Mouse (Mus musculus) retina, postnatal 7 days (tissue): ENCODE measurements at regions not wholly inside any gene's neighbourhood (a gene's known extent, or its start where the extent isn't known, plus 50 kb on each side); places are given as distances from the start of the nearest gene placed in this dataset.

Experiments used
- DNase-seq: peaks from one replicate; pipeline ENCODE4 v3.0.0-alpha.2; 2012; ENCODE audit warnings: low read depth, low spot score

DNA sequence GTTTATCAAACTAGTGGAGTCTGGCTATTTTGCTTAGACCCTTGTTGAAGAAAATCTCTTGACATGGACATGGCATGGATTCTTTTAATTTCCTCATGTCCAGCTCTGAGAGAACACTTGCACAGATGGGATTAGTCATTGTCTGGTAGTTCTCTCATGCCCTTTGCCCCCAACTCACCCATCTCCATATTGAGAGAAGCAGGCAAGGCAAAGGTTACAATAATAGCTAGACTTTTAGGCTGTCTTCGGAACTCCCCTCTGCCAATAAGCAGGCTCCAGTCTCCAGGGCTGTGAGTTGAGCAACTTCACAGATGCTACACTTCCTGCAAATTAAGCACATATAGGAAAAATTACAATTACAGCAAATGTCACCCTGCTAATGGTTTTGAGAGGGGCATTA lies 558.0 kb upstream of the Alcam start:
- no peak for DNase-seq

DNA sequence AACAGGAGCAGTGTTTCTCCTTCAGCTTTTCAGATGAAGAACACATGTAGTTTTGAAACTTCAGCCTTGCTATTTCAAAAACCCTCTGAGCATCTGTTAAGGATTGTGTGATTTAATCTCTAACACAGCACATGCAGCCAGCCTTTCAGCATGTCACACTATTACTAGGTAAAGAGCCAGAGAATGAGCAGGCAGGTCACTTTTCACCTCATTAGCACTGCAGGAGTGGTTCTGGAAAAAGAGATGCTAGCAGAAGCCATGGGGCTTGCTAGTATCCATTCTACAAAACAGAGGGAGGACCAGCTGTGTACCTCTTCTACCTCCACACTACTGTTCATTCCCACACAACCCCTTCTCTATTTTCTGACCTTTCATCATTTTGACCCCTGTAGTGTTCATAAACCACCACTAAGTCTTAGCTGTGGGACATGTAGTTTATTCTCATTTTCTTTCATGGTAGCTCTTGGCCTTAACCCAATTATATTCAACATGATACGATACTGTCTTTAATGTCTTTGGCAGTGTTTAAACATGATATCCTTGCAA lies 535.1 kb upstream of the Alcam start:
- no peak for DNase-seq

DNA sequence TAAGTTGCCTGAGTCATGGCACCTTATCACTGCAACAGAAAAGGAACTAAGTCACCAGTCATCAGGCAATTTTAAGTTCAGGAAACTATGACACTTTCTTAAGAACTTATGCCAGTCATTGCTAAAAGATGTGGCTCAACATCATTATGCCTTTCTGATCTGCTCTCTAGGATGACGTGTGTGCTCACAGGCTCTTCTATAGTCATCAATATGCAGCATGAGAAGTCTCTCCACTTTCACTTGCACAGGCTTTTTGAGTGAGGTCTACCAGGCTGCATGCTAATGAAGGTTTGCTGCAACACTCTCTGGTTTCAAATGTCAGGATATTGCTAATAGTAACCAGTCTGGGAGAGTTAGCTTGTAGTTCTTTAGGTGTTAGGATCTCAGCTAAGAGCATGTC lies 530.5 kb upstream of the Alcam start:
- no peak for DNase-seq

- no peak for DNase-seq
These were observed 527.1 kb upstream of the Alcam start for GRCm38 (mm10) chr16:52980995-52981394.

DNA sequence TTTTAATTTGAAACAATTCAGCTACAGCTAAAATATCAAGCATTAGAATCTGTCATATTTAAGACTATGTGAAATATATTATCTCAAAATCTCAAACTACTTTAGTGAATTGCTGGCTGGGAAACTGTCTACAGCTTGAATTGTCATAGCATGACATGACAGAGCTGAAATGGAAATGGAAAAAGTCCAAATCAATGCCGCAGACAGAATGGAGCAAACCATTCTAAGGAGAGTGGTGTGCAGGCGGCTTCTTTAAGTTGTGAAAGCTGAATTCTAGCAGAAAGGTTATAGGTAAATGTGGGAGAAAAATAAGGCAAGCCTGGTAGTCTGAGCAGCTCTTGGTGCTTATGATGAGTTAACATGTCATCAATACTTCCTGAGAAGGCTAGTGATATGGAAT lies 518.9 kb upstream of the Alcam start:
- no peak for DNase-seq

DNA sequence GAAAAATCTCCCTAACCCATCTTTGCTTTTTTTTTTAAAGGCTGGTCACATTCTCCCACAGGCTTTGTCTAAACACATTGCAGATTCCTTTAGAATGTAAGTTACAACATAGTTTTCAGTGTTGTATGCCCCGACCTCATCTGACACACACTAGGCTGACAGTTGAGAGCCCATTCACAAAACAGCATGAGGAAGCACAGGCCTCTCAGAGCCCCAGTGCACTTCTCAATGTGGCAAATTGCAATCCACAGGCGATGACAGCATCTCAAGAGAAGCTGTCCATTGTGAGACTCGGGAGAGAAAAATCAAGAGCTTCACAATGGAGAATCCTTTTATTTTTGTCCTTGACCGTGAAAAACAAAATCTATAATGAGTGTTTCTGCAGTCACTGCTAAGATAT lies 493.8 kb upstream of the Alcam start:
- DNase-seq, result no peak

GRCm38 (mm10) chr16:52934749-52935148 lies 480.9 kb upstream of the Alcam start:
- DNase-seq, result no peak

DNA sequence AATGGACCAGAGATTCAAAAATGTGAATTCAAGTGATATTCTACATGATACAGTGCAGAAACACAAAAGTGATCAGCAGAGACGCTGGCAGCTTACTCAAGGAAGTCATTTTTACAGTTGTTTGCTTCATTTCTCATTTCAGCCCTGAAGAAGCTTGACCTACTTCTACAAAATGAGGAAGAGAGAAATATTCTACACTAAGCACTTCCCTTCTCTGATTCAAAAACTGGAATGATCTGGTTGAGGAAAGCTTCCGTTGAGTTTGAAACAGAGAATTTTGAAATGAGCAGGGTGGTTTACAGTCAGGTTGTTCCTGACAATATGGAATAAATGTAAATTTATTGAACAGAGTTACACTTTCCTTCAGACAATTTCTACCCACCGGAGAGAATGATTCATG lies 478.1 kb upstream of the Alcam start:
- DNase-seq, result no peak

- DNase-seq, result no peak
These were observed 438.8 kb upstream of the Alcam start for GRCm38 (mm10) chr16:52892467-52893255.

GRCm38 (mm10) chr16:52879463-52880114 lies 425.7 kb upstream of the Alcam start:
- no peak for DNase-seq

DNA sequence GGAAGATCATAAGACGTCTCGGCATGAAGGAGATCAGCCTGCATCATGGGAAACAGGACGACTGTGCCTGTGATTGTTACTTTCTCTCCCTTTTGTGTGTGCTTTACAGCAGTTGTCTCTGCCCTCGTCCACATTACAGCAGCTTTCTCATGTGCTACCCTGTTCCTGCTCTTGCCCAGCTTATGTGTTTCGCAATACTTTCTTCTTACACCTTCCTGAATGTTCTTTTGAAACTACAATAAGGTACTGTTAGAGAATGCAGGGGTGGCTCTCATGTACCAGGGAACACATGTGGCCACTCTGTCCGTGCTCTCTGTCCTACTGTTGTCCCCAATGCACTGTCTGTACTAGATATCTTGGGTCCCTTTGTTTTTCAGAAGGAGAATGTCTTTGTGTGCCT lies 414.0 kb upstream of the Alcam start:
- DNase-seq, result no peak

GRCm38 (mm10) chr16:52863554-52863953 lies 409.7 kb upstream of the Alcam start:
- DNase-seq, result no peak

- no peak for DNase-seq
These were observed 407.4 kb upstream of the Alcam start for GRCm38 (mm10) chr16:52861263-52861662.

GRCm38 (mm10) chr16:52858441-52859209 lies 404.8 kb upstream of the Alcam start:
- no peak for DNase-seq

GRCm38 (mm10) chr16:52851129-52851528 lies 397.3 kb upstream of the Alcam start:
- no peak for DNase-seq

- DNase-seq, result no peak
These were observed 365.1 kb upstream of the Alcam start for GRCm38 (mm10) chr16:52818976-52819375.

- DNase-seq, result no peak
These were observed 357.3 kb upstream of the Alcam start for GRCm38 (mm10) chr16:52811219-52811618.

DNA sequence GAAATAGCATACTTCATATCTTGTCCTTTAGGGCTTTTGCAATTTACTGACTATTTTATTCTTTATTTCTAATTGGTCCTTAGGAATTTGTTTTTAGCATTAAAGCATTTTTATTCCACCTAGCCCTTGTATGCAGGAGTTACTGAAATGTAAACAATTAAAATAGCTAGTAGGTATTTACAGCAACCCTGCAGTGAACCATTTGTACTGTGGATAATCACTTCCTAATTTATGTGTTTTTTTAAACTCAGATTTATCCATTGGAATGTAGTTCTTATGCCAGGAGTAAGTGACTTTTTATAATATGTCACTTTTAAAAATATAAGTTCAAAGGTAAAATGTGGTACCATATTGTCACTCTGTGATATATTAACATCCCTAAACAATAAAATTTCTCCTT lies 350.5 kb upstream of the Alcam start:
- DNase-seq, result no peak

- no peak for DNase-seq
These were observed 346.0 kb upstream of the Alcam start for GRCm38 (mm10) chr16:52799715-52800392.

- DNase-seq, result no peak
These were observed 341.3 kb upstream of the Alcam start for GRCm38 (mm10) chr16:52795184-52795583.

GRCm38 (mm10) chr16:52789946-52790345 lies 336.1 kb upstream of the Alcam start:
- DNase-seq, result no peak

DNA sequence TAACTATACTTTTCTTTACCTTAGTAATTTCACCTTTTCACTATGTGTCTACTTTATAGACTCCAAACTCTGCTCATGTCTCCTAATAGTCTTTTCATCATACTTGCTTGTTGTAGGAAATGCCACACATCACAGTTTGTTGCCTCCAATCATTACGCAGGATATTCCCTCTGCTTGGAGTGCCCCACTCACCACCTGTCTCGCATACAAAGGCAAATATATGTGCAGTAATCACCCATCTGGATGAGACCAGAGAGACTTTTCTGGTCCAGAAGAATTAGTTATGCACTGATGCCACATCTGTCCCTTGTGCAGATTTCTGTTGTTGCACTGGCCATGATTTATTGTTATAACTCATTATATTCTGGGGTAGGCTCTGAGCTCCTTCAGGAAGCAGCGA lies 293.9 kb upstream of the Alcam start:
- DNase-seq, result no peak
